Mouse (Mus musculus) right cerebral cortex, postnatal 25 days (tissue): Measurements from ENCODE around the gene Prtg.

Experiments used
- DNase-seq: peaks from one replicate; pipeline ENCODE4 v3.0.0; 2022

Gene Prtg

DNA sequence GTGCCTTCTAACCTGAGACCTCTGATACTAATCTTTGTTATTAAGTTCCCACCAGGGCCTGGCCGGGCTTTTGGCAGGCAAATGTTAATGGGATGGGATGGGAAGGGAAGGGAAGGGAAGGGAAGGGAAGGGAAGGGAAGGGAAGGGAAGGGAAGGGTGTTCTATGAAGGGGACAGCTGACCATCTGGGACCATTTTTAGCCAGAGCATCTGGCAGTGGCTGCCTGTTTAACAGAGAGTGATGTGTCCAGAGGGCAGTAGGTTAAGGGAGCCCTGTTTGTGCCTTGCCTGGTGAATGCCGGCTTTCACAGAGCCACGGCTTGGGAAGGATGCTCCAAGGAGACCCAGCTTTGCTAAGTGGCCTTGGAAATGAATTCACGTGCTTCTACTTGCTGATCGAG is 57.1 kb downstream of the Prtg start:
- no peak for DNase-seq

DNA sequence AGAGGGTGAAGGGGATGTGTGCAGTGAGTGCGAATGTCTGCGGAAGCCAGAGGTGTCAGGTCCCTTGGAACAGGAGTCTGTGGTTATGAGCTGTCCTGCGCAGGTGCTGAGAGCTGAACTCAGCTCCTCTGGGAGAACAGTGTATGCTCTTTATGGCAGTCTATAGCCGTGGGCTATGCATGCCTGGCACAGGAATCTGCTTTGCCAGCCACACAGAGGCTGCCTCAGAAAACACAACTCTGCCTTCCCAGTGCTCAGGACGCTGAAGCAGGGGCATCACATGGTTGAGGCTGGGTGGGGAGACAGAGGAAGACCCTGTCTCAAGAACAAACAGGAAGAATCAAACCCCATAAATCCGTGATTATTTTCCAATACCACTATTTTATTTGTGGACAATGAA is 60.8 kb downstream of the Prtg start:
- DNase-seq, result no peak

DNA sequence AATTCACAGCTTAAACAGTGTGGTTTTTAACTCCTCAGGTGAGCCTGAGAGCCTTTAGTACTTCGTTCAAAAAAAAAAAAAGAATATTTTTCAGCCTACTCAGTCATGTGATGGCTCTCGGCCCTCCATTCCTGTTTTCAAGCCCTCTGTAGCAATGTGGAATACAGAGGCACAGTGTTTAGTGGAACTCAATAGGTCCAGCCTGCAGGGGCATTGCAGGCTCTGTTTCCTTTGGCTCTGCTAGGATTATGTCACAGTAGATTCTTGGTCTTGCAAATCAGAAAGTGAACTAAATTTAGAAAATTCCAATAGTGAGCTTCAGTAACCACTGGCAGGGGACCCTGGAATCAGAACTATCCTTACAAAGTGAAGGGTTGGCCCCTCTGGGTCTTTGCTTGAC is 62.1 kb downstream of the Prtg start:
- DNase-seq, result no peak

DNA sequence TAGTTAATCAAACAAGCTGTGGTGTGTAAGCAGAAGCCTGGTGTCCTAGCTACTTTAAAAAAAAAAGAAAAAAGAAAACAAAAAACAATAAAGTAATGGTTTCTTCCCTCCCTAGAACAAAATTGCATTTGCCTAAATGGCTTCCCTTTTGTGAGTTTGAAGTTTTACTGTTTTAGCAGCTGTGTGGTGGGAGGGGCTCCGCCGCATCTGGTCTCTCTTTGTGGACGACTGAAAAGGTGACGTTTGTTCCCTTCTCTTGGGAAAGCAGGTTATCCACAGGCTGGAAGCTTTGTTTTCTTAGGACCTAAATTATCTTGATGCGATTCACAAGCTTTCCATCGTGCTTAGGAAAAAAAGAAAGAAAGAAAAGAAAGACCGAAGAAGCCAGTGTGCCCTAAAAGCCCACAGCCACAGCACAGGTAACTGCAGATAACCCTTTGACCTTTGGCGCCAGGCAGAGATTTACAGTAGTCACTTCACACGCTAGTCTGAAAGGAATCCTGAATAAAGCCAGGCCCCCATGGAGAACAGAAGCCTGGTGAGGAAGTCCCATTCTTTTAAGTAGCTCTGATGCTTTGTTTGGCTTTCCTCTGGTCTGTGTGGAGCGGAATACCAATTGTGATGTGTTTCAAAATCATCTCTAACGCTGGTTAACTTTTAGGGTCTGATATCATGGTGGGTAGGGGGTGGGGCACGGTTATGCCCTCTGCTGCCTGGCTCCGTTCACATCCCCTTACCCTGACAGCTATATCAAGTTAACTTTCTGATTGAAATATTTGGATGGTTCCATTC is 65.0 kb downstream of the Prtg start:
- no peak for DNase-seq

DNA sequence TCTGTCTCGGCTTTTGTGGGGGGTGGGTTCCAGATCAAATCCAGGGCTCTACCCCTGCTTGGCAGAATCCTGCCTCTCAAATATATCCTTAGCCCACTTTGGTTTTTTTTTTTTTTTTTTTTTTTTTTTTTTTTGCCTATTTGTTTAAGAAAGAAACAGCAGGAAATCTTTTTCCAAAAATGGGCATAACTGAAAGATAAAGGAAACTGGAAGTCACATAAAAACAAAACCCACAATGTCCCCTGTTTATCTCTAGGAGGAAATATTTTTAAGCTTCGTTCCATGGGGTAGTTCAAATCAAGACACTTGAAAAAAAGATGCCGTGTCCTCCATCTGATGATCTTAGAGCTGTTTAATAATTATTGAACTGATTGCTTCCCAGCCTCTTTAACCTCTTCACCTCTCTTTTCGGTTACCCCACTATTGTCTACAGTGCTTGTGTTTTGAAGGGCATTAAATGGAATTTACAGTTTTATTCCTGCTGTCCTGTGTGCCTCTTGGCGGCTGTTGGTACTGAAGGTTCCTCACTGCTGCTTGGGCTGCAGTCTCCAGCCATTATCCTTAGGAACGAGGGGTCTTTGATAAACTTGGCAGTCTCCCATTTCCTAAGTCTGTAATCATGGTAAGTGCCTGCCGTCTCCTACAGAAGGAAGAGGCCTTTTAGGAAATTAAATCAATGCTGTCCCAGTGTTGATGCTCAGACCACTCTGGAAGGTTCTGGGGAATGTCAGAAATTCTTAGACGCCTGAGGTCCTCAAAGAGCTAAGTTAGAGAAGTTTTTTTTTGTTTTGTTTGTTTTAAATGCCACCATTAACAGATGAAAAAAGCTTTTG is 65.8 kb downstream of the Prtg start:
- no peak for DNase-seq

DNA sequence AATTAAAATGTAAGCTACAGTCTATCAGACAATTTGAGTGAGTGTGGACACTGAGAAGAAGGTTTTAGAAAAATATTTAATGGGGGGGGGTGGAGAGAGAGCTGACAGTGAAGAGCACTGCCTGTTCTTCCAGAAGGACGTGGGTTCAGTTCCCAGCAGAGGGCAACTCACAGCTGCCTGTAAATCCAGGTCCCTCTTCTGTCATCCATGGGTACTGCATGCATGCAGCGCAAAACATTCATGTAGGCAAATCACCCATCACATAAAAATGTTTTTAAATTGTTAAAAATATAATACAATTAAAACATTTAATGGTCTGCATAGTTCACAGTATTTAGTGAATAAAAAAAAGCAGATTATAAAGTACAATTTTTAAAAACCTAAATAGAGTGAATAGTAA is 69.2 kb downstream of the Prtg start:
- DNase-seq, result no peak

DNA sequence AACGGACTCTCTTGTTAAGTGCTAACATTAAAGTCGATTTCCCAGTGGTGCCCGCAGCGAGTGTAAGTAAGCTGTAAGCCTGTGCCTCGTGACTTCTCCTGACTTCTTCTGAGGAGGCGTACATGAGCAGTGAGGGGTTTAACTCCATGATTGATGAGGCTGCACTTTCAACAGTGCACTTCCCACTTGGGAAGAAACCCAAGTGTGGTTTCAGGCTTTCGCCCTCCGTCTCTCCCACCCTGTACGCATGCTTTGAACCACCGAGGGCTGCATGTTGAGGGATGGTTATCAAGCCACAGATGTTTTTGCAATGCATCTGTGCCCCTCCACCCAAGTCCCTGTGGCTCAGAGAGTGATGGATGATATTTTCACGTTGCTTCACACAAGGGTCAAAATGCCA is 71.2 kb downstream of the Prtg start:
- no peak for DNase-seq

DNA sequence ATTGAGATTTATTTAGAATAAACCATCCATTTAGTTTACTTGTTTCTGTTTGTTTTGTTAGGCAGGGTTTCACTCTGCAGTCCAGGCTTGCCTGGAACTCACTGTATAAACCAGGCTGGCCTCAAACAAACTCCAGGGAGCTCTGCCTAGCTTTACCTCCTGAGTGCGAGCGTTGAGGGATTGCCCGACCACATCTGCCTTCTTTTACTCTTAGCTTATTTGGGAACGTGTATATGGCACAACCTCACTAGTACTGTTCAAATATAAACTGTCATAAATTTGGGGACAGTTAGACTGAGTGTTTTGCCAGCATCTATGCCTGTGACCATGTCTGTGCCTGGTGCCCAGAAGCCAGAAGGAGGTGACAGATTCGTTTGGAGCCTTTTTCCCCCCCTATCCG is 72.0 kb downstream of the Prtg start:
- DNase-seq, result no peak

DNA sequence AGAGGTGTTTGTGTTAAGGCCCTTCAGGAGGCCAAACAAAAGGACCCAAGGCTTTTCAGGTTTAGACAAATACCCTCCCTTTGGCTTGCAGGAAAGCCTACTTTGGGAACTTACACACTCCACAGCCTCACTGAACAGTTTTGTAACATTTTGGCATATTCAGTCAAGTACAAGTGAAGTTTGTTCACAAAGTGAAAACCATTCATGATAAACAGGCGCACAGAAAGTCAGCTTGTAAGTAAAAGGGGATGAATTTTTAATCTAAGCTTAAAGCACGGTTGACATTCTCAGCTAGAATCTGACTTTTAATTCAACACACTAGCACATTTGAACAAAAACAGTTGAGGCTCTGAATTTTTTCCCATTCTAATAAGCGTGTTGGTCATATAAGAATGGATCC is 72.9 kb downstream of the Prtg start:
- no peak for DNase-seq

DNA sequence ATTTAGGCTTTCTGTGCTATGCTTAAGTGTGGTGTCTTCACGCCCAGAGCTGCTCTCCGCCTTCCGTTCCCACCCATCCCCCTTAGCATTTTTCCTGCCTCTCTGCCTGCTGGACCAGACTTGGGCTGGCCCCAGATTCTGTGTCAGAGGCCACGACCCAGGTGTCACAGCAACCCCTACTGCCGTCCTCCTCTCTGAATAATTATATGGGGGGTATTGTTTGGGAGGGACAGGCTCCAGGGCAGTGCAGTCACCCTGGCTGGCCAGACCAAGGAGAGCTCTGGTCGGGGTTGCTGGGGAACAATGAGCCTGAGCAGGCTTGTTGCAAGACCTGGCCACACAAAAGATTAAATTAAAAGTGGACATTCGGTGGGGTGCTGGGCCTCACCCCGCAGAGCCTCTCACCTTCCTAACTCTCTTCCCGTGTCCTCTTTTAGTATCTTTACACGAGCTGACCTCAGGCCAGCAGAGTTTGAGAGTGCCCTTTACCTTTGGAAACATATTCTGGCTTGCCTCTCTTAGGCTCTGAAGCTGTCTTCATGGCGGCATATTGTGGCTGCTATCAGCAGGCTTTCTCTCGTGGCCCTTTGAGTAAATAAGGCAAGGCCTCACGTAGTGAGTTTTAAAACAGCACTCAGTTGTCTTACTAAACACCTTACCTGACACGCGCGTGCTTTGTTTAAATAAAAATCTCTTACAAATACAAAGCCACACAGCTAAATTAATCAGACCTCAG is 73.7 kb downstream of the Prtg start:
- no peak for DNase-seq

DNA sequence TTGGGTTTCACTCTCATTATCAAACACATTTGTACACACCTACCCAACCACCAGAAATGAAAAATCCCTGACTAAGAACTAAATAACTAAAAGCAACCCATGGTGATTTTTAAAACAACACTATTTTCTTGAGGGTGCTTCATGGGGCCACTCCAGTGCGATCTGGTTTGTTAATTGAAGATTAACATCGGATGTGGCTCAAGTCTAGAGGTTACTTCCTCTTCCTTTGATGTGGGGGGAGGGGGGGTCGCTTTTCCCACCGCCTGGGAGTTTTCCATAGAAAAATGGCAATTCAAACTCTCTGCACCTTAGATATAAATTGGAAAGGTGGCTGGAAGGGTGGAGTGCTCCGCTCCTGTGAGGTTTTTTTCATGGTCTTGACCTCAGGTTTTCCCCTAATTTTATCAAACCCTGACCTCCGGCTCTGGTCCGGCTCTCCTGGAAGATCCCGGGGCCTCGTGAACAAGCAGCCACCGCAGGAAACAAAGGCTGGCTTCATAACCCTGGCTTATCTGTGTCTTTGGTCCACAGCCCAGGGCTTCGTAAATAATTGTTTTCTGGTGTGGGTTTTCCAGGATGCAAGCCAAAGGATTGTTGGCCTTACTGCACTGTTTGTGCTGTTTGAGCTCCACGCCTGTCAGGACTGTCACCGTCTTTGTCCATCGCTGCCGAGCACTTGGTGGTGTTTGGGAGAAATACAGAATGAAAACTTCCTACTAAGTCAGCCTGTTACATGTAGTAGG is 74.5 kb downstream of the Prtg start:
- DNase-seq, result no peak

DNA sequence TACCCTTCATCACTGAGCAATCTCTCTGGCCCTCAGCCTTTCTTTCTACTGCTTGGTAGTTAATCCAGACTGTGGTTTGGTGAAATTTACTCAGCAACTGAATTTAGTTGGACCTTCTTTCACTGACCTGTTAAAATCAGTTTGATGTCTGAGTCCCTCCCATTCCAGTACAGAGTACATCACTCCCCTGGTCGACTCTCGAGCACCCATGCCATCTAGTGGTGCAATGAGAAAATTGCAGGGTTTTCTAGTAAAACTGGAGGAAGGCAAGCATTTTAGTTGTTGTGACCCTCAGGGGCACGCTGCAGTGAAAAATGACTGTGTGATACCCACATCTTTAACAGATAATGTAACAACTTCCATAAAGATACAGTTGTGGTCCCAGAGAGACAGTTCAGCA is 77.3 kb downstream of the Prtg start:
- DNase-seq, result no peak

DNA sequence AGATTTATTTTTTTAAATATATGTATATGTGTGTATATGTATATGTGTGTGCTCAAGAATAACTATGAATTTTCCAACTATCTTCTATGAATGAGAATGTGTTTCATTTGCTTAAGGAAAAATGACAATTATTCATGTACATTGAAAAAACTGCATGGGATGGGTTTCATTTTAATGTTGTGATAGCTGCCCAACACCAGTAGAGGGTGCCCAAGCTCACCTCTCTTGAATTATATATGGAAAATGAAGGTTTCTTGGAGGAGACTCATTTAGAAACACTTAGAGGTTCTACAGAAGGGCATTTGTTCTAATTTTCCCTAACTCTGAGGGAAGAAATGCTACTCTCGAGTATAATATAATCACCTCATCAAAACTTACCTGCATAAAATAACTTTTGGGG is 83.1 kb downstream of the Prtg start:
- no peak for DNase-seq

DNA sequence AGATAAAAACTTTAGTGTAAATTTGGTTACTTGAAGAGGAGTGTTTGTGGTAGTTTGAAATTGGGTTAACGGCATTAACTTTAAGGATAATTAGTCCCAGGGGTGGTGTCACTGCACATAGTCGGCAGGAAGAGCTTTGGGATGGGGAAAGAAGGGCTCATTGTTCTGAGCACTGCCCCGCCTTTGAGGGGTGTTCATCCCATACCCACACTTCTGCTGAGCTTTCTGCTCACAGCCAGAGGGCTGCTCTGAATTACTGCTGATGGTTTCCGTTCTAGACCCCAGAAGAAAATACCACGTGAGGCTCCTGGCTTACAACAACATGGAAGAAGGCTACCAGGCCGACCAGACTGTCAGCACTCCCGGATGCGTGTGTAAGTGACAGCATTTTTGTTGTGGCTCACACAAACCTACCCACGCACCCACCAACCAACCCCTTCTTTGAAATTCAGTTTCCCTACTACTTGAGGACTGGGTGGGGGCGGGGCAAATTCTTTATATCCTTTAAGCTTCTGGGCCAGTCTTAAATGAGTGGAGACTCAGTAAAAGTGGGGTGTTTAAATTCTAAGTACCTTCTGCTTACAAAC is 83.9 kb downstream of the Prtg start:
- DNase-seq, result no peak

DNA sequence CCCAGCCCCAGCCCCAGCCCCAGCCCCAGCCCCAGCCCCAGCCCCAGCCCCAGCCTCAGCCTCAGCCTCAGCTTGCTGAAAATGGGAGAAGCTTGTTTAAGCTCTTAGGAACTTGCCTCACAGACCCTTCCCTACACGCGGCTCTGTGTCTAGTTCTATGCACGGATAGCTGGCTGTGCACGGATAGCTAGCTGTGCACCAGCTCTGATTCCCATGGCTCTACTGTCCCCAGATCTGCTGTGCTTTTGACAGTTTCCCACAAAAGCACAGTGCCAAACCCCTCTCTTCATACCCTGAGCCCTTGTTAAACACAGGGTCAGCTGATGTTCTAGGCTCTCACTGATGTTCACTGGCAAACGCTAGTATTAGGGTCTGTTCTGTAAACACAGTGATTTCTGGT is 86.1 kb downstream of the Prtg start:
- no peak for DNase-seq

DNA sequence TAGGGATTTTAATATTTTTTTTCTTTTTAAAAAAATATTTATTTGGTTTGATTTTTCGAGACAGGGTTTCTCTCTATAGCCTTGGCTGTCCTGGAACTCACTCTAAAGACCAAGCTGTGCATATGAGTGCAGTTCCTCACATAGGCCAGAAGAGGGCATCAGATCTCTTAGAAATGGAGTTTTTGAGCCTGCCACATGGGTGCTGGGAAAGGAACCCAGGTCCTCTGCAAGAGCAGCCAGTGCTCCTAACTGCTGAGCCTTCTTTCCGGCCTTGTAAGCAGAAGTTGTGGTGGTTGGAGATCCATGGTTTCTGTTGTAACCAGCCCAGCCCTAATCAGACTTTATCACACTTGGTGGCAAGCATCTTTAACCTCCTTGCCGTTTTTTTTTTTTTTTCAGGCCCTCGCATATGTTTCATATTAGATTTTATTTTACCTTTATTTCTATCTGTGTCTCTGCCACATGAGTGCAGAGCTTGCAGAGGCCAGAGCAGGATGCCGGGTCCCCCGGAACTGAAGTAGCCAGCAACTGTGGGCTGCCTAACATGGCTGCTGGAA is 88.2 kb downstream of the Prtg start:
- no peak for DNase-seq

DNA sequence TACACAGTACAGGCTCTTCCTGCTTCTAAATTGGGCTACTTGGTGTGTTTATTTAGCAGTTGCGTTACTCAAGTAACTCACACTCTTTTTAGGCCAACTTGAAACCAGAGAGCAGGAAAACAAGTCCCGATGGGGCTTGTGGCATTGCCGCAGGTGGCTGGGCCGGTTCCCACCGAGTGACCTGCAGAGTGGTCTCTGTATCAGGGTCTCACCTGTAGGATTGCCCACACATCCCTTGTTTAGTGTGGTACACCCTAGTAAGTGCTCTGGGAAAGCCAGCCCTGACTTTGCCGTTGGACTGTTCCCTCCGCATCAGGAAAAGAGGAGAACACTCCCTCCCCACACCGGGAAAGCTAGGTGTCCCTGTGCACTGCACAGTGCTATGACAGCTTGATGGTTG is 95.4 kb downstream of the Prtg start:
- no peak for DNase-seq

DNA sequence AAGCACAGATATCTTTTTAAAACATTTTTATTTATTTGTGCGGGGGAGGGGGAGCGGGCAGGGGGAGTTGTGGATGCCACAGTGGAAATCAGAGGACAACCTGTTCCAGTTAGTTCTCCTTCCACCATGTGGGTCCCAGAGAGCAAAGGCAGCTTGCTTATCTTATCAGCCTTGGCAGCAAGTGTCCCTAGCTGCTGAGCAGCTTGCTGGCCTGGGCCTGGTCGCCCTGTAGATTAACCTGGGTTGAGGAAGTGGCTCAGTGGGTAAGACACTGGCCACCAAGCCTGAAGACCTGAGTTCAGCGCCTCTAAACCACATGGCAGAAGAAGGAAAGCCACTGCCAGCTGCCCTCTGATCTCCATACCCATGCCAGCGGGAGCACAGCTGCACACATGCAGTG is 95.9 kb downstream of the Prtg start:
- no peak for DNase-seq

DNA sequence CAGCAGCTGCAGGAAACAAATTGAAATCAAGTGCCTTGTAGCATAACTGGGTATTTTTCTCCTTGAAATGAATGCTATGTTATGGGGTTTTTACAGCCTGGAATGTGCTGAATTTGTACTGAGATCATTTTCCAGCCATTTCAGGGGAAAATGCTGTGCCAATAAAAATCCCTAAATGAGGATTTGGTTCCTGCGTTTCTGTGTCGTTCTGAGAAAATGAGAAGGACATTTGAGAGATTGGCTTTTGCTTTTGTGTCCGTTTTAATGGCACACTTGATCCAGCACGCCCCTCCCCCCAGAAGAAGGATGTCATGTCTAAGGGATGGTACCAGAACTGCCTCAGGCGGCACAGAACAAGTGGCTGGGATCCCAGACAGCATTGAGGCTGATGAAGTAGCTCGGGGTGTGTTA is 100.0 kb downstream of the Prtg start:
- no peak for DNase-seq

DNA sequence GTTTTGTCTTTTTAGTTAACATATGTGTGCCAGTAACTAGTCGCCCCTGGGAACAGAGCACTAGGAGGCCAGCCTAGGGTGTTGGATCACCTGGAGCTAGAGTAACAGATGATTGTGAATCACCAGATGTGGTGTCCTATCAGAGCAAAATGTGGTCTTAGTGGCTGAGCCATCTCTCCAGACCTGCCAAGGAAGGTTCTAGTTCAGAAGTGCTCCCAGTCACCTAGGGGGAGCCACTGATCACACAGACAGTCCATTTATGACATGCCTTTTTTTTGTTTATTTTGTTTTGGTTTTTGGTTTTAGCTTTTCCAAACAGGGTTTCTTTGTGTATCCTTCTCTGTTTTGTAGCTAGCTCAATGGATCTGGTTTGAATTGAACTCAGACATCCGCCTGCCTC is 104.7 kb downstream of the Prtg start:
- DNase-seq, result no peak

DNA sequence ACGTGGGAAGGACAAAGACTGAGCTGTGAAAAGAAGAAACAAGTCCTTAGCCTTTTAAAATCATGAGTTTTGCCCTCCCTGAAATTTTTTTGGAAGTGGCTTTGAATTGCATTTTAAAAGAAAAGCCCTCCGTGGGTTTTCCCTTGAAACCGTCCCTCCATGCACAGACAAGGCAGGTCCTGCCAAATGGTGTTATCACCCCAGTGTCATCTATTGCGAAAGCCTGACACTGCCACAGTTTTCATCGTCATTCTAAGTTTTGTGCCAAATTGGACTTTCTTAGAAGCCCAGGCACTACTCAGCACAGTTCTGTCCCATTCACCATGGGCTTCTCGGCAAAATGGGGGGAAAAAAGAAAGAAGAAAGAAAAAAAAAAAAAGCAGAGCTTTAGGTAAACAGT is 106.9 kb downstream of the Prtg start:
- DNase-seq, result no peak

DNA sequence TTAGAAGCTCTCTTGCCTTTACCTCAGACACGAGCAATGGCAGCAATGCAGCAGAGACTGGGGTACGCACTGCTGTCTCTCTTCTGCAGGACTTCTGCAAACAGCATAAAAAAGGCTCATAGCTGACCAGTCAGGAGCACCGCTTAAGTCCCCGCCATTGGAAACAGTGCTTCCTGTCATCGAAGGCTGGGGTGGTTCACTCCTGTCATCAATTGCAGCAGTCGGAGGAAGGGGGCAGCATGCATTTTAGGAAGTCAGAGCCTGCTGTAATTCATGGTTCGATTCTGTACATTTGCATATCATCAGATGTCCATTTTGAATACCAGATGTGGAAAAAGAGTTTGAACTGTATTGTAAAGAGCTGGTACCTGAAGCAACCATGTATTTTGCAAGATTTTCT is 109.1 kb downstream of the Prtg start:
- DNase-seq, result no peak
